Mouse (Mus musculus) lung, postnatal 0 days (tissue): ENCODE data around the gene Selenos. TPM values are rescaled to one million over a fixed set of nuclear protein-coding genes. Genes with fewer than 3 reads are reported as not detected.

ENCODE experiments used
- ATAC-seq: fragments of 200-750 bp; cut with Nextera tagmentation; 2 replicates; pipeline ENCODE4 v1.8.0; 2017; ENCODE audit warnings: moderate library complexity
- DNase-seq: peaks from one replicate; pipeline ENCODE4 v3.0.0-alpha.2; 2016; ENCODE audit warnings: low spot score
- H3K27ac ChIP-seq: fragments of 300-500 bp; sonication (generic); 2 replicates; pipeline ENCODE4 v1.5.1; 2014; ENCODE audit warnings: antibody characterized with exemption, mild to moderate bottlenecking, low read length, mixed read lengths
- H3K27me3 ChIP-seq: fragments of 300-500 bp; sonication (generic); replicated peaks from 2 replicates; pipeline ENCODE4 v1.6.1; 2014; ENCODE audit warnings: low read length, mixed read lengths; ENCODE audit not compliant: insufficient read depth
- H3K36me3 ChIP-seq: fragments of 300-500 bp; sonication (generic); 2 replicates; pipeline ENCODE4 v1.6.1; 2014; ENCODE audit warnings: low read length, mixed read lengths; ENCODE audit not compliant: insufficient read depth
- H3K4me1 ChIP-seq: fragments of 300-500 bp; sonication (generic); 2 replicates; pipeline ENCODE4 v1.6.1; 2014; ENCODE audit warnings: antibody characterized with exemption, low read depth, low read length, mixed read lengths; ENCODE audit not compliant: insufficient read depth
- H3K4me2 ChIP-seq: fragments of 300-500 bp; sonication (generic); replicated peaks from 2 replicates; pipeline ENCODE4 v1.6.1; 2014; ENCODE audit warnings: low read depth, mild to moderate bottlenecking, low read length, moderate library complexity, mixed read lengths
- H3K4me3 ChIP-seq: fragments of 300-500 bp; sonication (generic); 2 replicates; pipeline ENCODE4 v1.5.1; 2014; ENCODE audit warnings: low read depth, low read length
- H3K9ac ChIP-seq: fragments of 300-500 bp; sonication (generic); replicated peaks from 2 replicates; pipeline ENCODE4 v1.6.1; 2014; ENCODE audit warnings: low read depth, mild to moderate bottlenecking
- H3K9me3 ChIP-seq: fragments of 300-500 bp; sonication (generic); 2 replicates; pipeline ENCODE4 v1.6.1; 2016; ENCODE audit warnings: low read length, mixed read lengths
- CTCF ChIP-seq: IDR thresholded peaks from 2 replicates; pipeline ENCODE4 v1.5.1; 2016; ENCODE audit warnings: antibody characterized with exemption, mild to moderate bottlenecking
- EP300 ChIP-seq: IDR thresholded peaks from 2 replicates; pipeline ENCODE4 v1.6.1; 2016; ENCODE audit warnings: antibody characterized with exemption, mild to moderate bottlenecking, control low read depth
- WGBS: fragments of 180-500 bp; shearing (Covaris S2); extraction: QIAGEN DNeasy Blood & Tissue Kit; methylation state at CpG from one replicate; pipeline ENCODE4 v1.1.7; 2014; 5-methylcytosine and 5-hydroxymethylcytosine counted together
- polyA plus RNA-seq: library from polyadenylated mRNA; unstranded; fragments of >200 nt; fragmentation: Nextera tagmentation; extraction: Ambion mirVana; gene quantifications from 2 replicates; pipeline ENCODE4 v1.2.1, GENCODE M21; 2015

Gene Selenos
- polyA plus RNA-seq, 1 experiment from 2014 or later, result 167 TPM

GRCm38 (mm10) chr7:66138878-66139277 is 59.4 kb downstream of the Selenos start:
- no peak overlapping the region for H3K4me3 ChIP-seq
- no peak overlapping the region for H3K27ac ChIP-seq
- DNase-seq (no peak), ATAC-seq (no peak)
- H3K9me3 ChIP-seq, result no peaks in the 10 kb centered on the region
- no peak overlapping the region for H3K9ac ChIP-seq
- H3K36me3 ChIP-seq, result no peaks in the 10 kb centered on the region
- WGBS, result 79% methylated on average over 5 of the region's 5 CpGs
- H3K4me2 ChIP-seq, result no peak overlapping the region
- H3K27me3 ChIP-seq, result no peaks in the 10 kb centered on the region
- TF ChIP-seq EP300, result no peak
- TF ChIP-seq CTCF, result no peak
- H3K4me1 ChIP-seq, result peaks cover 16% of the 10 kb centered on the region

Other genes starting within 250 kb of the Selenos start
- 1.4 and 1.5 TPM in 2 replicates for gene Pcsk6, start 217.9 kb upstream of the Selenos start, polyA plus RNA-seq
- not detected in 2 replicates for gene Gm45213, start 36.0 kb upstream of the Selenos start, polyA plus RNA-seq
- gene Snrpa1, start 20.6 kb upstream of the Selenos start, polyA plus RNA-seq, result 58.0 and 59.1 TPM in 2 replicates
- gene Chsy1, start 29.9 kb downstream of the Selenos start, polyA plus RNA-seq, result 22.5 and 23.7 TPM in 2 replicates